Mouse (Mus musculus) mouse trophoblast stem cell (cell line): ENCODE data around the gene Wipi2.

ENCODE experiments used
- in situ Hi-C, 2 experiments: fragments of 300-500 bp; cut with MseI, MboI; formaldehyde crosslinking; loops; 2 replicates in 1 of 2; 3 replicates in 1 of 2; pipeline ENCODE4 v1.15.1; 2025

Gene Wipi2

GRCm38 (mm10) chr5:142692971-142693737 lies 65.7 kb downstream of the Wipi2 start:
- in situ Hi-C loops = no loop called here

- in situ Hi-C loops = no loop called here
Measured at GRCm38 (mm10) chr5:142693738-142694430, 66.4 kb downstream of the Wipi2 start.

- in situ Hi-C loops = no loop called here
Measured at GRCm38 (mm10) chr5:142694627-142695340, 67.3 kb downstream of the Wipi2 start.

- in situ Hi-C loops = no loop called here
Measured at GRCm38 (mm10) chr5:142696258-142696657, 68.8 kb downstream of the Wipi2 start.

GRCm38 (mm10) chr5:142696865-142697264 lies 69.4 kb downstream of the Wipi2 start:
- in situ Hi-C loops = no loop called here

GRCm38 (mm10) chr5:142697742-142698141 lies 70.2 kb downstream of the Wipi2 start:
- in situ Hi-C loops = no loop called here

- in situ Hi-C loops = no loop called here
Measured at GRCm38 (mm10) chr5:142700842-142701589, 73.5 kb downstream of the Wipi2 start.

GRCm38 (mm10) chr5:142701651-142702510 lies 74.4 kb downstream of the Wipi2 start:
- in situ Hi-C loops = no loop called here

GRCm38 (mm10) chr5:142702511-142703138 lies 75.1 kb downstream of the Wipi2 start:
- in situ Hi-C loops = no loop called here

- in situ Hi-C loops = no loop called here
Measured at GRCm38 (mm10) chr5:142703569-142703968, 76.1 kb downstream of the Wipi2 start.

GRCm38 (mm10) chr5:142707709-142708108 lies 80.2 kb downstream of the Wipi2 start:
- in situ Hi-C loops = no loop called here

- in situ Hi-C loops = no loop called here
Measured at GRCm38 (mm10) chr5:142709436-142709835, 81.9 kb downstream of the Wipi2 start.

- in situ Hi-C loops = loop anchor here in 1 of 2 experiments (10.0 kb wide), 1 partner anchor 158 kb away; the partner anchor contains the start of gene Radil
Measured at GRCm38 (mm10) chr5:142712373-142712772, 84.9 kb downstream of the Wipi2 start.

GRCm38 (mm10) chr5:142713966-142714365 lies 86.5 kb downstream of the Wipi2 start:
- in situ Hi-C loops = loop anchor here in 1 of 2 experiments (10.0 kb wide), 1 partner anchor 159 kb away; the partner anchor contains the start of gene Radil

- in situ Hi-C loops = loop anchor here in 1 of 2 experiments (10.0 kb wide), 1 partner anchor 160 kb away; the partner anchor contains the start of gene Radil
Measured at GRCm38 (mm10) chr5:142715059-142715458, 87.6 kb downstream of the Wipi2 start.

GRCm38 (mm10) chr5:142716056-142716455 lies 88.6 kb downstream of the Wipi2 start:
- in situ Hi-C loops = loop anchor here in 1 of 2 experiments (10.0 kb wide), 1 partner anchor 161 kb away; the partner anchor contains the start of gene Radil

- in situ Hi-C loops = loop anchor here in 1 of 2 experiments (10.0 kb wide), 1 partner anchor 163 kb away; the partner anchor contains the start of gene Radil
Measured at GRCm38 (mm10) chr5:142718037-142718436, 90.5 kb downstream of the Wipi2 start.

GRCm38 (mm10) chr5:142718486-142718885 lies 91.0 kb downstream of the Wipi2 start:
- in situ Hi-C loops = loop anchor here in 1 of 2 experiments (10.0 kb wide), 1 partner anchor 164 kb away; the partner anchor contains the start of gene Radil

- in situ Hi-C loops = loop anchor here in 1 of 2 experiments (10.0 kb wide), 1 partner anchor 165 kb away; the partner anchor contains the start of gene Radil
Measured at GRCm38 (mm10) chr5:142719897-142720296, 92.4 kb downstream of the Wipi2 start.
